Mouse (Mus musculus): ENCODE measurements around the gene Ace3. TPM values are rescaled to one million over a fixed set of nuclear protein-coding genes. Genes with fewer than 3 reads are reported as not detected.

The Ace3 gene
- total RNA-seq, 2 experiments from 2014 or later = not detected

DNA sequence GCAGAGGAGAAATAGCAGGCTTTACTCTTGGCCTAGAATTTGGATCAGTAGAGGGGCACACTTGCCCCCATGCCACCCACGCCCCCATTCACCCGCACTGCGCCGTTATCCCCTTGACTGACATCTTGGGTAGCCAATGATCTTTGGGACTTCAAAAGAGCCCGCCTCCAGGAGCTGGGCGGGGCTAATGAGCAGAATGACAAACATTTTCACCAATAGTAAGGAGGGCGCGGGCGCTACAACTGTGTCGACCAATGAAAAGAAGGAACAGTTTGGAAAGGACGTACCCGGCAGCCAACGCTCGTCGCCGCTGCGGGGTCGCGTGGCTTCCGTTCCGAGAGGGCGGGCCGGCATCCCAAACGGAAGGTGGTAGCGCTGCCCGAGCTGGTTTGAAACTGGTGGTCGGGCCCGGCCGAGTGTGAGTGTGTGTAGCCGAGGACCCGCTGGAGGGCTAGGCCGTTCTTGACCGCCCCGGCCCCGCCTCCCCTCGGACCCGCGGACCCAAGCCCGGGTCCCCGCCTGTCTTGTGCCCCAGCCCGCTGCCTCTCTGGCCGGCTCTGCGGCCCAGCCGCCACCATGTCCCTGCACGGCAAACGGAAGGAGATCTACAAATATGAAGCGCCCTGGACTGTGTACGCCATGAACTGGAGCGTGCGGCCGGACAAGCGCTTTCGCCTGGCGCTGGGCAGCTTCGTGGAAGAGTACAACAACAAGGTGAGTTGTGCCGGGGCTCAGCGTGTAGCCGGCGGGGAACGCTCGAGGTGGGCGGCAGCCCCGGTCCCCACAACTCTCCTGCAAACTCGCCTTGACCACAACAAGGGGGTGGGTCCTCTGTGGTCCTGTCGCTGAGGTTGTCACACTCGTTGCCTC is 42.3 kb downstream of the Ace3 start, which contains the start of gene Dcaf7:
Gene Dcaf7 (plus strand): TSS at position 325 of the 870 bp plus-strand sequence.
- peak; percentile 98 to 99 for DNase-seq (ENCODE audit: low spot score in 2 of 2)

DNA sequence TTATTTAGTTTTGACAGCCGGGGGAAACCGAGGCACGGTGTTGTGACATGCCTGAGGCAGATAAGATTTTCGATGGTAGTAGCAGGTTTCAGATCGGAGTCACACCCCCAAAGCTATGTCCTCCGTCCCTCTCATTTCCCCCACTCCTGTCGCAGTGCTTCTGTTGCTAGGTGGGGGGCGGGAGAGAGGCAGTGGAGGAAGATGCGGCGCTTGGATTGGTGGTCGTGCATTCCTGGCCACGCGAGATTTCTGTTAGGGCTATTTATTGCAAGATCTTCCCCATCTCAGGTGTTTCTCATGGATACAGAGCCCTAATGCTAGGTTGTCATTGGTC is 42.9 kb downstream of the Ace3 start:
- peak; percentile 46 to 57 for DNase-seq (ENCODE audit: low spot score in 2 of 2)

DNA sequence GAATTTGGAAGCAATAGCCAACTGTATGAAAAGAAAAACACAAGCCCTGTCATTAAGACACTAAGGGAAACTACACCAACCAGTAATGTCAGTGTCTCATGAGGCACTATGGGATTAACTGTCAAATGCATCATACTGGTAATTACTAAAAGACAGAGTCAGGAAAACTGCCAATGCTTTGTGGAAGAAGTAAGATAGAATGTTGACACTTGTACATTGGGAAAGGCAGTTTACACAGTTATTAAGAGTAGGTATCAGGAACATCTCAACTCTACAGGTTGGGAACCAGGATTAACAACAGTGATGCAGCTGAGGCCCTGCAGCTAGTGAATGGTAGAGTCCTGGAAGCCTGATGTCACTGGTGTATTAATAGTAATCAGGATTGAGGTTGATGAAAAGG is 49.9 kb downstream of the Ace3 start:
- DNase-seq (ENCODE audit: low spot score in 2 of 2) = no peak

DNA sequence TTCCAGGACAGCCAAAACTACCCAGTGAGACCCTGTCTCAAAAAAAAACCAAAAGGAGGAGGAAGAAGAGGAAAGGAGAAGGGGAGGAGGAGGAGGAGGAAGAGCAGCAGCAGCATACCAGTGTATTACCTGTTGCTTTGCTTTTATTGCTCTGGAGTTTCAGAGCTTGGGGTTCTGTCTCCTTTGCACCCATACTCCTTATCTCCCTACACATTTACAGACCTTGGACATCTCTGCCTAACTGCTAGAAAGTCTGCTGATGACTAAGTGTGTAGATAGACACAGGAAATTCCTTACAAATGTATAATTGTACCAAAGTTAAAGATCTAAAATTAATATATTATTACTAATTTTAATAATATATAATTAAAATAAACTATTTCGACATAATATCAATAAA is 50.8 kb downstream of the Ace3 start:
- no peak for DNase-seq (ENCODE audit: low spot score in 2 of 2)

DNA sequence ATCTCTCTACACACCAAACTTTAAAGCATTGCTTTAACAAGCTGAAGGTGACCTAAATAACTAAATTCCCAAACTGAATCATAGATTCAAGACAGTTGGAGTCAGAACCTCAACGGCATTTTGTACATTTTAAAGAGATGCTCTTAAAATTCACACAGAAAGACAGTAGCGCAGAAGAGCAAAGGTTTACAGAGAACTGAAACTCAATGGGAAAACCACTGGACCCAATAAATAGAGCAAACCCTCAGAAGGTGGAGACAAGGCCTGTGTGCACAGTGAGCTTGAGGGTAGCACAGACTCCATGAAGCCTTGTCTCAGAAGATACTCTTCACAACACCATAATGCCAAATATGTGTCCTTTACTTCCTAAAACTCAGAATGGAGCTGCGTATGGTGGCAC is 51.3 kb downstream of the Ace3 start:
- DNase-seq (ENCODE audit: low spot score in 2 of 2) = no peak

DNA sequence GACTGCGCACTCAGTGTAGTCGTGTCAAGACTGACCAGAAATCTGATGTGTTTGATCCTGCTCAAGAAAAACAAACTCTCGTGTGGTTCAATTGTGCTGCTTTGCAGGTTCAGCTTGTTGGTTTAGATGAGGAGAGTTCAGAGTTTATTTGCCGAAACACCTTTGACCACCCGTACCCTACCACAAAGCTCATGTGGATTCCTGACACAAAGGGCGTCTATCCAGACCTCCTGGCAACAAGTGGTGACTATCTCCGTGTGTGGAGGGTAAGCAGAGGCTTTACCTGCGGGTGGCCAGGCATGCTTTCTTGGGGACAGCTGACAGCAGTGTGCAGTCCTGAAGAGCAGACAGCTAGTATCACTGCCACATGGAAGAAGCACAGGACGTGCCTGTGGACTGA is 52.1 kb downstream of the Ace3 start:
- DNase-seq (ENCODE audit: low spot score in 2 of 2) = no peak

DNA sequence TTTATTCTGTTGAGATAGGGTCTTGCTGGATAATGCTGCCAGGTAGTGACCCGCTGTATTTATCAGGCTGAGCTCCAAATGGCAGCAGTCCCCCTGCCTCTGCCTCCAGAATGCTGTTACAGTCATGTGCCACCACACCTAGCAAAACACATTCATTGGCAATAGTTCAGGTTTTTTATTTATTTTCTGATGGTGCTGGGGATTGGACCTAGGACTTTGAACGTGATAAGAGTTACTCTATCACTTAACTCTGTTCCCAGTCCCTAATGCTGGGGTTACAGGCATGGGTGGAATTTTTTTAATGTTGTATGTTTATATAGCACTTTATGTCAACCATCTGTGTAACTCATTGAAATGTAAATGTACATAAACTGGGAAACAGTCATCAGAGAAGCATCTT is 59.4 kb downstream of the Ace3 start:
- no peak for DNase-seq (ENCODE audit: low spot score in 2 of 2)

DNA sequence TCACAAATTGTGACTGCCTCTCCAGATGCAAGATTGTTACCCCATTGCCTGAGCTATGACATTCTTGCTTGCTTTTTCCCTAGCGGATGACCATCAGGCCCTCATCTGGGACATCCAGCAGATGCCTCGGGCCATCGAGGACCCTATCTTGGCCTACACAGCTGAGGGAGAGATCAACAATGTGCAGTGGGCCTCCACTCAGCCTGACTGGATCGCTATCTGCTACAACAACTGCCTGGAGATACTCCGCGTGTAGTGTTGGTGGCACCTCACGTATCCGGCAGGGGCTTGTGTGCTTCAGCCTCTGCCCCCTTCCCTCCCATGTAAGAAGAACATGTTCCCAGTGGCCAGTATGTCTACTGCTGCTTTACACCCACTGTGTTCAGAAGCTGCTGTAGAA is 60.1 kb downstream of the Ace3 start:
- no peak for DNase-seq (ENCODE audit: low spot score in 2 of 2)

Other genes starting within 250 kb of the Ace3 start
- gene Cyb561, start 41.3 kb upstream of the Ace3 start, total RNA-seq (2021) = 10 to 100 TPM; 48.7 to 64.4 TPM
- gene Ace, start 26.7 kb upstream of the Ace3 start, total RNA-seq (2021) = 1 to 10 TPM; 6.0 to 9.2 TPM
- under 1 TPM; 0.72 to 0.94 TPM for gene Kcnh6, start 13.4 kb downstream of the Ace3 start, total RNA-seq (2021)
- gene Dcaf7, start 42.2 kb downstream of the Ace3 start, total RNA-seq (2021) = 100 to 1,000 TPM; 129 to 131 TPM
- gene Taco1, start 71.4 kb downstream of the Ace3 start, total RNA-seq (2021) = 10 to 100 TPM; 18.3 TPM
- gene Map3k3, start 89.9 kb downstream of the Ace3 start, total RNA-seq (2021) = 10 to 100 TPM; 30.4 to 32.6 TPM
- 1 to 10 TPM in 1 of 2 experiments, not detected in 1; 1.4 TPM for gene Gm10840, start 166.2 kb downstream of the Ace3 start, total RNA-seq (2021)
- gene Limd2, start 166.2 kb downstream of the Ace3 start, total RNA-seq (2021) = 100 to 1,000 TPM; 144 to 147 TPM
- gene Strada, start 207.5 kb downstream of the Ace3 start, total RNA-seq (2021) = 10 to 100 TPM; 26.6 to 29.2 TPM
- 100 to 1,000 TPM in 1 of 2 experiments, 10 to 100 TPM in 1; 96.3 to 100 TPM for gene Ccdc47, start 221.7 kb downstream of the Ace3 start, total RNA-seq (2021)
- 10 to 100 TPM; 65.8 to 68.2 TPM for gene Ddx42, start 222.3 kb downstream of the Ace3 start, total RNA-seq (2021)

Measured in layer of hippocampus, adult 18-20 months (tissue).